Mouse (Mus musculus): Measurements from ENCODE around the gene Trp53bp2. TPM values are rescaled to one million over a fixed set of nuclear protein-coding genes. Genes with fewer than 3 reads are reported as not detected.

The Trp53bp2 gene
- total RNA-seq, 2 experiments from 2014 or later = 19.2 to 20.4 TPM

Other genes with a start within 250 kb of the Trp53bp2 start
- gene Vmn1r1, start 244.7 kb upstream of the Trp53bp2 start, total RNA-seq (2021) = not detected
- 10 to 100 TPM; 75.5 to 75.6 TPM for gene Degs1, start 126.4 kb upstream of the Trp53bp2 start, total RNA-seq (2021)
- 10 to 100 TPM; 51.2 to 52.5 TPM for gene Fbxo28, start 67.5 kb upstream of the Trp53bp2 start, total RNA-seq (2021)
- 10 to 100 TPM; 52.9 to 61.4 TPM for gene Capn2, start 108.4 kb downstream of the Trp53bp2 start, total RNA-seq (2021)
- not detected for gene Capn8, start 155.8 kb downstream of the Trp53bp2 start, total RNA-seq (2021)